Mouse (Mus musculus): Measurements from ENCODE around the gene Ssbp3.

GRCm38 (mm10) chr4:106958561-106958960 is 48.1 kb downstream of the Ssbp3 start:
- TF ChIP-seq CTCF (IDR thresholded peaks at IDR 0.05; ENCODE audit: borderline replicate concordance, control insufficient read depth, extremely low read depth, insufficient read depth, low read length, poor library complexity) (no peak), POLR2A (IDR thresholded peaks at IDR 0.05; ENCODE audit: control insufficient read depth, extremely low read depth, insufficient read depth, low read length, poor library complexity) (no peak)
